Mouse (Mus musculus): ENCODE measurements around the gene Asah2.

Asah2 gene

GRCm38 (mm10) chr19:31975882-31976281, 132.1 kb downstream of the Asah2 start:
- no peak for DNase-seq (ENCODE audit: low read depth, low spot score)

GRCm38 (mm10) chr19:31971998-31972397, 136.0 kb downstream of the Asah2 start:
- DNase-seq (ENCODE audit: low read depth, low spot score) = peak; percentile 79

GRCm38 (mm10) chr19:31971405-31971804, 136.6 kb downstream of the Asah2 start:
- no peak for DNase-seq (ENCODE audit: low read depth, low spot score)

GRCm38 (mm10) chr19:31967933-31968532, 140.0 kb downstream of the Asah2 start:
- DNase-seq (ENCODE audit: low read depth, low spot score) = peak; percentile 17

- DNase-seq (ENCODE audit: low read depth, low spot score) = no peak
These were observed 144.9 kb downstream of the Asah2 start for GRCm38 (mm10) chr19:31963147-31963546.

GRCm38 (mm10) chr19:31960434-31960833, 147.6 kb downstream of the Asah2 start:
- DNase-seq (ENCODE audit: low read depth, low spot score) = no peak

- no peak for DNase-seq (ENCODE audit: low read depth, low spot score)
These were observed 151.7 kb downstream of the Asah2 start for GRCm38 (mm10) chr19:31956359-31956758.

GRCm38 (mm10) chr19:31954696-31955095, 153.3 kb downstream of the Asah2 start:
- no peak for DNase-seq (ENCODE audit: low read depth, low spot score)

GRCm38 (mm10) chr19:31954267-31954666, 153.7 kb downstream of the Asah2 start:
- DNase-seq (ENCODE audit: low read depth, low spot score) = no peak

GRCm38 (mm10) chr19:31953799-31954198, 154.2 kb downstream of the Asah2 start:
- no peak for DNase-seq (ENCODE audit: low read depth, low spot score)

GRCm38 (mm10) chr19:31950793-31951489, 157.1 kb downstream of the Asah2 start:
- DNase-seq (ENCODE audit: low read depth, low spot score) = no peak

All from retina, postnatal 7 days (tissue).